Mouse (Mus musculus) liver (tissue): ENCODE data around the gene Adat3.
A peak's percentile ranks its signal among the peaks of the same experiment; 100 is the strongest.

Source experiments
- DNase-seq: peaks from one replicate; pipeline ENCODE4 v3.0.0-alpha.2; 2020; ENCODE audit warnings: mixed read lengths

The Adat3 gene

DNA sequence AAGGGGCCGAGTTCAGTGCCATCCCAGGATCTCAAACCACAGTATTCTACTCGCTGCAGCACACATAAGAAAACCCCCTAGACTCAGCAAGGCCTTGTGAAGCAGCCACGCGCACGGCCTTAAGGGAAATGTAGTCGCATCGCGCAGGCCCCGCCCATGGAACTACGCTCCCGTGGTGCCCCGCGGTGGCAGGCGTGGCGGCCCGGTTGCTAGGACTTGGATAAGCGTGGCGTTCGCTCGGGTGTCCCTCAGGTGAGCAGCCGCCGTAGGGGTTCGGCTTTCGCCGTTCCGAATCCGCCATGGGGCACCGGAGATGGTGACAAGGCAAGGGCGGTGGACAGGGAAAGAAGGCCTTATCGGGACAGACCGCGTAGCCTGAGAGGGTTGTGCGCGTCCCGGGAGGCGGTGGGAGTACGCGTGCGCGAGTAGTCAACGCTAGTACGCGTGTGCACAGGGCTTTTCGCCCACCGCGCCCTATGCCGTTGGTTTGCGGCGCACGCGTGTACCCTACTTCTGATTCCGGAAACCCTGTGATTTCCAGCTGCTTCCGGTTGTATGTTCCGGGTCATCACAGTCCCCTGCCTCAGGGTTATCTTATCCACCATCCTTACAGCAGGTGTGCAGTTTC is at the start of gene Adat3, which contains the start of gene Scamp4:
Gene Adat3 (plus strand): TSS at position 183 of the 628 bp plus-strand sequence.
Gene Scamp4 (plus strand): TSS at position 175 of the 628 bp plus-strand sequence.
- peak; percentile 96 for DNase-seq

DNA sequence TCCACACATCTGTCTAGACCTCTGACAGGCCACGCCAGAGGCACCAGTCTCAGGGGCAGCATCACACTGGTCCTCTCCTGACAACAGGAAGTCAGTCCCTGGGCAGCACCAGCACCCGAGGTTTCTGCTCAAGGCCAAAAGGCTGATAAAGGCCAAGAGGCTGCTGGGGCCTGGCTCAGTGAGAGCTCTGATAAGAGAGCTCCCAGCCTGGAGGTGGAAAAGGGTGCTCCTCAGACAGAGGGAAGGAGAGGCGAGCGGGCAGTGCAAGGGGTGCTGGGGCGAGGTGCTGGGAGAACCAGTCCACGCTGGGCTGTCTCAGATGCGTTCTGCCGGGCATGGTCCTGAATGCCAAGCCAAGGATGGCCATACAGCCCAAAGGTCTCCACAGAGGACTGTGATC is 49.1 kb upstream of the Adat3 start:
- peak; percentile 92 for DNase-seq

DNA sequence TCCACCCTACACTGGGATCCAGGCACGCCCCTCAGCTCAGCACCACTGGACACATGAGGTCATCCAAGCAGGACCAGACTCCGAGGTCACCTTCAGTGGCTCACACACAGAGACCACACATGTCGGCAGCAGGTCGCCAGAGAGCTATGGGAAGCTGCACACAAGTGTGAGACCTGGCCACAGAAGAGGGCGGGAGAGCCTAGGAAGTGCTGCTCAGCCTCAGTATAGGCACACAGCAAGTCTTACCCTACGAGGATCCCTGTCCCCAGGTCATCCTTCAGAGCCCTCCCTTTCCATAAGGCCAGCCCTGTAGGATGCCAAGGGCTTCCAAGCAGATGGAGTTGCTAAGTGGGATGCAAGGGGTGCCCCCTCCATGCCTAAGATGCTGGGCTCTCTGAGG is 48.7 kb upstream of the Adat3 start:
- no peak for DNase-seq

DNA sequence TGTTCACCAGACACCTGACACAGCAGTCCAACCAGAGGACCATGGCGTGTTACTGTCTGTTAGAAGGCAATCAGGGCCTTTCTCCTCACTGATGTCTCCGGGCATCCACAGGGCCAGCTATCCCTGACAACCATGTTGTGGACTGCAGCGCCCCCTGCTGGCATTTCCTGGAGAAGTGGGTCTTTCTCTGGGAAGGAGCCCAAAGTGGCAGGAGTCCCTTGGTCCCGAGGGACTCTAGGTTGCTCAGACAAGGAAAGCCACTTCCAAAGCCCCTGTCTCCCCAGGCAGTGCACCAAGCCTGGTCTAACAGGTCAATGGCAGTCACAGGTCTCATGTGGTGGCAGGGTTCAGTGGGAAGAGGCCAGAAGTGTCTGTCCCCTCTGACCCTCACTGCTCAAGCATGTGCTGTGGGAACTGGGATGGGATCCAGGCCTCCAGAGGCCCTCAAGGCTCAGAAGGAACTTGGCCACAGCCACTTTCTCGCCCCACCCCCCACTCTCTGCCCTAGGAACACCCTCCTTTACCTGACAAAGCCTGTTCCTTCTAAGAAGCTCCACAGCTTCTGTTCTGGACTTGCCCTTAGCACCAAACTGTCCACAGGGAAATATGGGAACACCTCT is 45.2 kb upstream of the Adat3 start:
- DNase-seq, result peak; percentile 90

GRCm38 (mm10) chr10:80559431-80559830 is 43.2 kb upstream of the Adat3 start:
- no peak for DNase-seq

DNA sequence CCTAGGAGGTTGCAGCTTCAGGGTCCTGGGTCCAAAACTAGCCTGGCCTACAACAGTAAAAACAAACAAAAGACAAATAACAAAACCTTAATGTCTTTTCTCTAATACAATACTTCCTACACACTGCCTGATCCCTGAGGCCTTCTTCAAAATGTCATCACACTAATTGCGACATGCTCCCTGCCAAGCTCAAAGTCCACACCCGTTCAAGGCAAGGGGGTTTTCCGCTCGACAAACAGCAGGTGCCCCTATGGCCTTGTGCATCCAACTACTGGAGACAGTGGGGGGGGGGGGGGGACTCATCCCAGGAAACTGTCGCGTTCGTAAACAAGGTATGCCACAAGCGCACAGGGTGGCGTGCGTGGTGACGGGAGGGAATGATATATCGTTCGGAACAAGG is 42.1 kb upstream of the Adat3 start:
- DNase-seq, result no peak

DNA sequence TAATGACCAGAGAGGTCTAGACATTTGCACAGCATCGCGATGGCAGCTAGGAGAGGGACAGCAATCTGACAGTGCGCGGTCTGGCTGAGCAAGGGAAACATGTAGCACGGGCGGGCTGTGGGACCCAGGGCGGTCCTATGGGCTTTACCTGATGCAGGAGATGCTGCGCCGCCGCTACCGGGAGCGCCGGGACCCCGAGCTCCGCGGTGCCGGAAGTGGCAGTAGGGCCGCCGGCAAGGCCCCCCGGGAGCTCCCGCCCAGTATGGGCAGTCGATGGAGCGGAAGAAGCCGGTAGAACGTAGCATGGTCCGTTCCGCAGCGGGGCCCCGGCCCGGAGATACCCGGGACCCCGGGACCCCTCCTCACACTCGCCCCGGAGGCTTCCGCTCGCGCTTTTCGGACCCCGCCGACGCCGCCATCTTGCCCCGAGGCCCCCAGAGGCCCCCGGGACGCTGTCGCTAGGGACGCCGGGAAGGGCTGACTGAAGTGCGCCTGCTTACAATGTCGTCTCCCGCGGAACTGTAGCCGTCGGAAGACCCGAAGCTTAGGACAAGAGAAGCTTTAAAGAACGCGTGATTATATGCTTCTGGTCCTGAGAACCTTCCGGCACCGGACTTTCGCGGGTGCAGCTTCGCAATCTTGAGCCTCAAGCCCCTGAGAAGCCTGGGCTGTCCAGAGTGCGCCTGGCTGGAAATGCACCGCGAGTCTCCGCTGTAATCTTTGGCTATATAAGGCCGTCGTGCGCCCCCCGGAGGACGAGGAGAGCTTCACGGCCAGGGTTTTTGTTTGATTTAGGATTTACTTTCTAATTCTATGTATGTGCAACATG is 41.4 kb upstream of the Adat3 start, which contains the start of gene Rexo1:
Gene Rexo1 (minus strand): TSS at position 445 of the 829 bp plus-strand sequence.
- DNase-seq, result peak; percentile 94

- peak; percentile 92 for DNase-seq
Observed at GRCm38 (mm10) chr10:80566375-80567092, 36.1 kb upstream of the Adat3 start.

- DNase-seq, result no peak
Observed at GRCm38 (mm10) chr10:80568876-80569275, 33.8 kb upstream of the Adat3 start.

GRCm38 (mm10) chr10:80569664-80570066 is 33.0 kb upstream of the Adat3 start:
- DNase-seq, result peak; percentile 96

DNA sequence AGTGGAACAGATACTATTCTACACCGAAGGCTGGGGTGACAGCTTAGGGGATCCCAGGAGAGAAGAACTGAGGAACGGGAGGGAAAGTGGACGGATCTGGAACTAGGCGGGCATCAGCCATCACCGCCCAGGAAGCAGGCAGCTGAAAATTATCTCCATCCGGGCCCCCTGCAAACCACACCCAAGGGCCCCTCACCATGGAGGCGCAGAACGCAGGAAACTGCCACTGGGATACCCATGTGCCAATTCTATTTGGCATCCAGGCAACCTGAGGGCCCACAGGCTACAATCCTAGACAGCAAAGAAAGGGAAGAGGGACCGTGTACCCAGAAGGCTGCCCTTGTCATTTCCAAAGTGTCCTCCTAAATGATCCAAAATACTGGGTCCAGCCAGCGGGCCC is 32.3 kb upstream of the Adat3 start:
- peak; percentile 75 for DNase-seq

GRCm38 (mm10) chr10:80570871-80571836 is 31.5 kb upstream of the Adat3 start:
- peak; percentile 83 for DNase-seq

GRCm38 (mm10) chr10:80572477-80572876 is 30.2 kb upstream of the Adat3 start:
- peak; percentile 91 for DNase-seq

GRCm38 (mm10) chr10:80573944-80574343 is 28.7 kb upstream of the Adat3 start:
- DNase-seq, result no peak

- DNase-seq, result no peak
Observed at GRCm38 (mm10) chr10:80574896-80575295, 27.8 kb upstream of the Adat3 start.

- no peak for DNase-seq
Observed at GRCm38 (mm10) chr10:80575925-80576324, 26.8 kb upstream of the Adat3 start.

DNA sequence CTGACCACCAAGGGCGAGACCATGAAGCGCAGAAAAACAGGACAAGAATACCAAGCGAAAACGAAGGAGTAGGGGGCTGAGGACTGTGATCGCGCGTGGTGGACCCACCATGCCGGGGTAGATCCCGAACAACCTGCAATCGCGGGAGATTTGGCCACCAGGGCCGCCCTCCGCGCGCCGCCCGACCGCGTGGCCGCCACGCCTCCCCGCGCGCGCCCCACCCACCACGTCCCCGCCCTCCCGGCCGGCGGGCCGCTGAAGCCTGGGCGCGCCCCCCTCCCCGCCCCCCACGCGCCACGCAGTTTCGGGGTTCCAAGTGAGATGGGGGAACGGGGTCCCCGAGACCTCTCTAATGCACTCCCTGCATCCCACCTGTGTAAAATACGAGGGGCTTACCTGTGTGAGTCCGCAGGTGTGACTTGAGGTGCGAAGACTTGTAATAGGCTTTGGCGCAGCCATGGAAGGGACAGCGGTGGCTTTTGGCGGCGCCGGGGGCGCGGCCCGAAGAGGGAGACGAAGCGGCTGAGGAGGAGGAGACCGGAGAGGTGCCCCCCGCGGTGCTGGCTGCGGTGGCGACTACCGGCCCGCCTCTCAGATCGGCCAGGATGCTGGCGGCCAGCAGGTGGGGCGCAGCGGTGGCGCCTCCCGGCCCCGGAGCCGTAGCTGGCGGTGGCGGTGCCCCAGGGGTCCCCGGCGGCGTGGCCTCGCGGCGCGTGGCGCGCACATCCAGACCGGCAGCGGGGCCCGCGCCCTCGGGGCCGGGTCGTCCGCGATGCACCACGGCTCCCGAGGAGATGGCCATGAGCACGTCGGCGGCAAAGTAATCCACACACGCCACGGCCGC is 26.1 kb upstream of the Adat3 start:
- DNase-seq, result peak; percentile 85

DNA sequence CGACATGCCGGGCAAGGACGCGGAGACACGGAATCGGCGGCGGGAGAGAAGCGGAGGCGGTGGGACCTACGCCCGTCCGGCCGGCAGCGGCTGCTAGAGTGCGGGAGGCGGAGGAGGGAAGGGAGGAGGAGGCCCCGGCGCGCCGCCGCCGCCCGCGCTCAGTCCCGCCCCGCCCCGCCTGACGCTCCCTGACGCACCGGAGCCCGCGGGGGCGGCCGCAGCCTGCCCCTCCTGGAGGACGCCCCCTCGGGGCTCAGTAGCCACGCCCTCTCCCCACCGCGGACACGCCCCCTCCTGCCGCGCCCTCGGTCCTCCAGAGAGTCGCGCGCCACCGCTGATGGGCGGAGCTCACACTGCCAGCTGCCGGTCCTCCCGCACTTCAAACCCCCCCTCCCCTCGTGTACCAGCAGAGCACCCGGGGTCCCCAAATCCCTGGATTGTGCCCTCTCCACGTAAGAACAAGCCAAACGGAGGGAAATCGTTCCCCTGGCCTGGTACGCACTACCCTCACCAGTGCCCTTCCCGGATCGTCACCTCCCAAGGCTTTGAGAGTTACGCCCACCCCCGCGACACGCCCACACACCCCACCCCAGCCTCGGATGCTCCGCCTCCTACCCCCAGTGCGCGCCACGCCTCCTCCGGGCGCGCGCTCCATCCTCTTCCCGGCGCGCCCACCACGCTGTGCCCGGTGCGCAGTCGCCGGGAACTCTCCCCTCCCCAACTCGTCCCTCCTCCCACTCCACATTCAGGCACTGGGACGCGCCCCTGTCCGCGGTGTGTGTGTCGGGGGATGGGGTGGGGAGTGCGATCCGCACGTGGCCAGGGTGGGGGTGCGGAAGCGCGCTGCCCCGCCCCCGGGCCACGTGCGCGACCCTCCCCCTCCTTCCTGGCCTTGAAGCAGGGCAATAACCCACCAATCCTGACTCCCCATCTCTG is 25.2 kb upstream of the Adat3 start, which contains the start of gene Klf16:
Gene Klf16 (minus strand): TSS at position 127 of the 936 bp plus-strand sequence.
- DNase-seq, result peak; percentile 99

DNA sequence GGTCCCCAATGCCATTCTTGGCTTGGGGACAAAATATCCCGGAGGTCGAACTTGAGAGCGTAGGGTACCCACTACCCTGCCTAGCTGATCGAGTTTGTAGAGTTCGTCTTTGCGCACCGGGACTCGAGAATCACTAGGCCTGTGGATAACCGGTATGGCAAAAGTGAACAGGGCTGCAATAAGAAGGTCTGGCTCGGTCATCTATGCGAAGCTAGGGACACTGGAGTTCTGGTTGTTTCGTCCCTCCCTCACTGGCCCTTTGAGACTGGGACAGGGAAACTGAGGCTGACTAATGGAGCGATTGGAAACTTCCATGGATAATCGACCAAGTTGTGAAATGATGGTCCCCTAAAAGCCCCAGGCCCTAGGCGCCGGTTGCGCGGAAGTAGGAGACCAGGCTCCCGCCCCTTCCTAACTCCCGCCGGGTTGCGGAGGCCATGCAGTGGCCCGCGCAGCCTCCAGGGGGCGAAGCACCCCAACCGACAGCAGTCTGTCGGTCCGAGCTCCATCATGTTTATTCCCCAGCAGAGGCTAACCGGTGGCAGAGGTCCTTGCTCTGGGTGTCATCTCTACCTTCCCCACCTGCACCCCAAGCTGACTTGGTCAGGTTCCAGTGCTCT is 24.4 kb upstream of the Adat3 start:
- DNase-seq, result peak; percentile 92
